Mouse (Mus musculus): ENCODE data around the gene Traf1.

Traf1 gene

GRCm38 (mm10) chr2:34901726-34902125 is 59.8 kb downstream of the Traf1 start:
- no peak for DNase-seq (ENCODE audit: low spot score in 2 of 2)

GRCm38 (mm10) chr2:34900412-34900811 is 61.2 kb downstream of the Traf1 start:
- DNase-seq (ENCODE audit: low spot score in 2 of 2): no peak

DNA sequence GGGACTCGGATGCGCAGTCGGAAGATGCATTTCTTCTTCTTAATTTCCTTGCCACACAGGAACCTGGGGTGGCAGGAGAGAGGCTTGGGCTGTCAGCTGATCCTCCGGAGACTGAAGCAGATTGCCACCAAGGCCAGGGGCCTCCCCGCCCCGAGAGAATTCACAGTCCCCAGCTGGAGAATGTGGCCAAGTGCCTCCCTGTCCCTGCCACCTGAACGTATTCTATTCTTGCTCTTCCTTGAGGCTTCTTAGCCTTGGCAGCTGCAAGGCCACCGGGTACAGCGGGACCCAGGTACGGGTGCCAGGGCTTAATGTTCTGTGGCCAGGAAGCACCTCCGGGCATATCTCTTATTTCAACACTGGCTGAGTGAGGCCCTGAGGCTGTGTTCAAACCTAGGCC is 61.9 kb downstream of the Traf1 start:
- no peak for DNase-seq (ENCODE audit: low spot score in 2 of 2)

GRCm38 (mm10) chr2:34897820-34898219 is 63.8 kb downstream of the Traf1 start:
- DNase-seq (ENCODE audit: low spot score in 2 of 2): peak; percentile 34 to 75

- no peak for DNase-seq (ENCODE audit: low spot score in 2 of 2)
These were observed 64.6 kb downstream of the Traf1 start for GRCm38 (mm10) chr2:34896821-34897460.

- no peak for DNase-seq (ENCODE audit: low spot score in 2 of 2)
These were observed 66.0 kb downstream of the Traf1 start for GRCm38 (mm10) chr2:34895503-34896113.

- DNase-seq (ENCODE audit: low spot score in 2 of 2): no peak
These were observed 67.6 kb downstream of the Traf1 start for GRCm38 (mm10) chr2:34893950-34894349.

Data from spleen, postnatal 10 days (tissue).